Mouse (Mus musculus): ENCODE data around the gene Tppp. TPM values are rescaled to one million over a fixed set of nuclear protein-coding genes. Genes with fewer than 3 reads are reported as not detected.

Gene Tppp
- polyA plus RNA-seq, 1 experiment from 2014 or later = 3.4 TPM

DNA sequence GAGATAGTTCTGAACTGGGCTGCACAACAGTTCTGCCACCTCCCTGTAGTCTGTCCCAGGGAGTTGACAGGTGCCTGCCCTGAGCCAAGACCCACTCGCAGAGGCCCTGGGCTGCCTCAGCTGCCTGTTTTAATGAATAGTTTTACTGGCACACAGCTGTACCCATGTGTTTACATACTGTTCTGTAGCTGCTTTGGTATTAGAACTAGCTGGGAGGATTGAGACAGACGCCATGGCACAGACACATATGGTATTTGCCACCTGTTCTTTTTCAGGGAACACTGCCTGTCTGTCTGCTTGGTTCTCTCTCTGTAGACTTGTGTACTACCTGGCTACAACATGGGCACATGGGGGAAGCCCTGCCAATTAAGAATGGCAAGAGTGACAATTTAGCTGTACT is 25.5 kb downstream of the Tppp start:
- Histone ChIP-seq H3K27me3 (ENCODE audit: control insufficient read depth, insufficient read depth, low read length) (no peaks in the 10 kb centered on the region), H3K4me2 (no peak overlapping the region), H3K4me1 (ENCODE audit: control insufficient read depth, insufficient read depth, low read length) (no peaks in the 10 kb centered on the region), H3K36me3 (ENCODE audit: control insufficient read depth, insufficient read depth, low read length) (0 out of 2 replicates have a peak, but pooled peaks cover 2% of the 10 kb centered on the region), H3K9me3 (ENCODE audit: control insufficient read depth, low read length) (no peaks in the 10 kb centered on the region), H3K9ac (ENCODE audit: low read length) (no peak overlapping the region), H3K27ac (ENCODE audit: low read depth, low read length) (no peak overlapping the region), H3K4me3 (ENCODE audit: low read depth, low read length) (no peak overlapping the region)
- 90% methylated on average over 2 of the region's 2 CpGs for WGBS
- DNase-seq (ENCODE audit: low spot score, missing footprints) (no peak), ATAC-seq (ENCODE audit: low FRiP score) (no peak)

DNA sequence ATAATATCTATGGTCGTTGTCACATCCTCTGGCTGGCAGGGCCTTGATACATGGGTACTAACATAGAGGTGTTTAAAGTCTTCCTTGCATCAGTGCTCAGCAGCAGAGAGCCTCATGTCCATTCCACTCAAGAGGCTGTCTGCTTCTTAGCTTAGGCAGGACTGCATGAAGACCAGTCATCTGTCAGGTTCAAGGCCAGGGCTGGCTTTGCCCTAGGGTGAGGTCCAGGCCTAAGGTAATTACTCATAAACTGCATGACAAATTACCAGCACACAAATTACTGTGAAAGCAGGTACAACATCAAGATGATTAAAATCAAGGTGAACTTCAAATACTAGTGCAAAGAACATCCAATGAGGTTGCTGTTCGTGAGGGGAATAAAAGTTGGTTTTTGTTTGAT is 26.6 kb downstream of the Tppp start:
- ATAC-seq (ENCODE audit: low FRiP score) (no peak), DNase-seq (ENCODE audit: low spot score, missing footprints) (no peak)
- Histone ChIP-seq H3K27ac (ENCODE audit: low read depth, low read length) (no peak overlapping the region), H3K9me3 (ENCODE audit: control insufficient read depth, low read length) (no peaks in the 10 kb centered on the region), H3K4me1 (ENCODE audit: control insufficient read depth, insufficient read depth, low read length) (no peaks in the 10 kb centered on the region), H3K27me3 (ENCODE audit: control insufficient read depth, insufficient read depth, low read length) (no peaks in the 10 kb centered on the region), H3K36me3 (ENCODE audit: control insufficient read depth, insufficient read depth, low read length) (0 out of 2 replicates have a peak, but pooled peaks cover 5% of the 10 kb centered on the region), H3K4me2 (no peak overlapping the region), H3K4me3 (ENCODE audit: low read depth, low read length) (no peak overlapping the region), H3K9ac (ENCODE audit: low read length) (no peak overlapping the region)
- 83% methylated on average over 2 of the region's 2 CpGs for WGBS

DNA sequence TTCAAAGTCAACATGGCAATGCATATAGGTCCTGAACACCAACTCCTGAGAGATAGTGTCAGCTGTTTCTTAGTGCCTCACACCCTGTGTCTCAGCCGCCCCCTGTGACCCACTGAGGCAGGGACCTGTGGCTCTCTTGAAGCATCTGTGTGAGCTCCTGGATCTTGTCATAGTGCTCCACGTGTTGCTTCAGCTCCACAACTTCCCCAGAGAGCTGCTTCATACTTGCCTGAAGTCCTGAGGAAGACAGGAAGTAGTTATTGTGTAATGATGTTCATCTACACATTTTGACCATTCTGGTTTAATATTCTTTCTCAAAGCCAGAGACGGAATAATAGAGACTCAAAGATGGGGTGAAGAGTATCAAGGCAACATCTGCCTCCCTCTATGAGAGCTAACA is 30.7 kb downstream of the Tppp start:
- 90% methylated on average over 3 of the region's 3 CpGs for WGBS
- Histone ChIP-seq H3K36me3 (ENCODE audit: control insufficient read depth, insufficient read depth, low read length) (0 out of 2 replicates have a peak, but pooled peaks cover 5% of the 10 kb centered on the region), H3K4me2 (no peak overlapping the region)

DNA sequence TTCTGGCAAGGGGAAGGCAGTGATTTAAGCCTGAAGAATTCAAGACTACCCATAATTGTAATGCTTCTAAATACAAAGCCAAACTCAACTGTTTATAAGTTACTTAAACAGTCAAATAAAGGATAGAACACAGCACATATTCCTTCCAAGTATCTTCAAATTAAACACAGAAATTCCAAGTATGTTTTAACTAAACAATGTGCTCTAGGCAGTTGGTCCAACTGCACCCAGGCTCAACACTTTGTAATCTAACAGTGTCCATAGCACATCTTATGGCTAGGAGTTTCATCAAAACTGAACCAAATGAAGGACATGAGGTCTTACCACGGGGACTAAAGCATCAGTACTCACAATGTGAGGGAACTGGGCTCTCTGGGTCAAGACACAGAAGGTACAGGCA is 47.0 kb downstream of the Tppp start:
- Histone ChIP-seq H3K4me3 (ENCODE audit: low read depth, low read length) (no peak overlapping the region), H3K9me3 (ENCODE audit: control insufficient read depth, low read length) (no peaks in the 10 kb centered on the region), H3K9ac (ENCODE audit: low read length) (no peak overlapping the region), H3K36me3 (ENCODE audit: control insufficient read depth, insufficient read depth, low read length) (peaks cover 7% of the 10 kb centered on the region), H3K27ac (ENCODE audit: low read depth, low read length) (no peak overlapping the region), H3K4me1 (ENCODE audit: control insufficient read depth, insufficient read depth, low read length) (no peaks in the 10 kb centered on the region), H3K27me3 (ENCODE audit: control insufficient read depth, insufficient read depth, low read length) (no peaks in the 10 kb centered on the region), H3K4me2 (no peak overlapping the region)
- DNase-seq (ENCODE audit: low spot score, missing footprints) (no peak), ATAC-seq (ENCODE audit: low FRiP score) (no peak)
- 94% methylated on average over 1 of the region's 1 CpGs for WGBS

More for the DNA sequence above, 30.7 kb downstream of the Tppp start:
- ATAC-seq (ENCODE audit: low FRiP score) (no peak), DNase-seq (ENCODE audit: low spot score, missing footprints) (no peak)
- Histone ChIP-seq H3K4me3 (ENCODE audit: low read depth, low read length) (no peak overlapping the region), H3K4me1 (ENCODE audit: control insufficient read depth, insufficient read depth, low read length) (no peaks in the 10 kb centered on the region), H3K9me3 (ENCODE audit: control insufficient read depth, low read length) (no peaks in the 10 kb centered on the region), H3K9ac (ENCODE audit: low read length) (no peak overlapping the region), H3K27ac (ENCODE audit: low read depth, low read length) (no peak overlapping the region), H3K27me3 (ENCODE audit: control insufficient read depth, insufficient read depth, low read length) (no peaks in the 10 kb centered on the region)

DNA sequence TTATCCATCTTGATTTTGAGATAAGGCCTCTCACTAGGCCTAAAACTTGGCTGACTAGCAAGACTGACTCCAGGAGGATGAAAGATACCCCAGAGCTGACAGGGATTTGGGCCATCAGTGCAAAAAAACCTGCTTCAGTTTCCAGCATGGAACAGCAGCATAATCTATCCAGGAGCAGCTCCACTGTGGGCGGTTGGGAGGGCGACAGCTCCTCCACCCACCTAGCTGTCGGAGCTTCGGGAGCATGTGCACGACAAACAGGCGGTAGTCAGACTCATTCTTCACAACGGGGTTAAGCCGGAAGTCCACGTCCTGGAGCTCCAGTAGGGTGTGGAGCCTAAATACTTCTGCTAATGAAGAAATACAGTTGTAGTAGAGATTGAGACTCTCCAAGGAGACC is 48.9 kb downstream of the Tppp start:
- H3K4me3 ChIP-seq (ENCODE audit: low read depth, low read length) = no peak overlapping the region

DNA sequence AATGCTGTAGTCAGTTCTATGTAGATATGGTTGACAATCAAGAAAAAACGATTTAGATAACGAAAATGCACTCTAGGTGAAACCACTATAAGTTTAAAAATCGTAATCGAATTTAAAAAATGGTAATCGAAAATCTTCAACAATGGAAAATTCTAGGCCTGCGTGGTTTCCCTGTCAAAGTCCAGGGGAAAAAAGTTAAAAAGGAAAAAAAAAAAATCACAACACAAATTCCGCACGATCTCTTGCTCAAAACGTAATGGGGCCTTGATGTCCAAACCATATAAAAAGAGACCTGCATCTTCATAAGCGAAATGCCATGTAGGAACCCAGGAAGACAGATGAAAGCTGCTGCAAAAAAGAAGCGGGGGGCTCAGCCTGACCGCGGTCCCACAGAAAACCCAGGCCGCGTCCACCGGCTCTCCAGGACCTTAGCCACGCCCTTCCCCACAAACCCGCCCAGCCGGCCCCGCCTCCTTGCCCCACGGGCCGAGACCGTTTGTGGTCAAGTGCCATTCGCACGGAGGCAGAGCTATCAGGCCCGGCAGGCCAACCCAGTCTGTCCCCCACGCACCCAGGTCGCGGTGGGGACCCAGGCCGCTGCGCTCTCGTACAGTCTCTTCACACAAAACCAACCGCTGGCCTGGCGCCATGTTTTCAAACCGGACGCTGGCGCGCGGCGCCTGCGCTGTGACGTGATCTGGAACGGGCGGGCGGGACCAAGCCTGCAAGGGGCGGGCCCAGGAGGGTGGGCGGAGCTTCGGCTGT is 52.6 kb downstream of the Tppp start, which contains the start of gene Cep72:
Cep72 (minus strand) TSS at position 687 of the 765 bp plus-strand sequence.
- Histone ChIP-seq H3K4me2 (peak within 1 kb of the TSS; percentile 53), H3K27me3 (ENCODE audit: control insufficient read depth, insufficient read depth, low read length) (no peaks in the 10 kb centered on the region), H3K9ac (ENCODE audit: low read length) (peak within 1 kb of the TSS; percentile 88), H3K9me3 (ENCODE audit: control insufficient read depth, low read length) (no peaks in the 10 kb centered on the region), H3K27ac (ENCODE audit: low read depth, low read length) (peak within 1 kb of the TSS; percentile 61), H3K36me3 (ENCODE audit: control insufficient read depth, insufficient read depth, low read length) (peaks cover 3% of the 10 kb centered on the region; the same call in 1 of the 2 replicates), H3K4me3 (ENCODE audit: low read depth, low read length) (peak within 1 kb of the TSS; percentile 82), H3K4me1 (ENCODE audit: control insufficient read depth, insufficient read depth, low read length) (no peaks in the 10 kb centered on the region)
- DNase-seq (ENCODE audit: low spot score, missing footprints) (peak; percentile 99), ATAC-seq (ENCODE audit: low FRiP score) (peak; percentile 98)
- 5% methylated on average over 48 of the region's 48 CpGs for WGBS

More for the DNA sequence above, 48.9 kb downstream of the Tppp start:
- H3K9ac ChIP-seq (ENCODE audit: low read length) = no peak overlapping the region
- DNase-seq (ENCODE audit: low spot score, missing footprints) (no peak), ATAC-seq (ENCODE audit: low FRiP score) (no peak)
- H3K27me3 ChIP-seq (ENCODE audit: control insufficient read depth, insufficient read depth, low read length) = no peaks in the 10 kb centered on the region
- peaks cover 3% of the 10 kb centered on the region for H3K36me3 ChIP-seq (ENCODE audit: control insufficient read depth, insufficient read depth, low read length)
- WGBS = 93% methylated on average over 9 of the region's 9 CpGs
- no peaks in the 10 kb centered on the region for H3K4me1 ChIP-seq (ENCODE audit: control insufficient read depth, insufficient read depth, low read length)
- no peaks in the 10 kb centered on the region for H3K9me3 ChIP-seq (ENCODE audit: control insufficient read depth, low read length)
- no peak overlapping the region for H3K4me2 ChIP-seq
- no peak overlapping the region for H3K27ac ChIP-seq (ENCODE audit: low read depth, low read length)

DNA sequence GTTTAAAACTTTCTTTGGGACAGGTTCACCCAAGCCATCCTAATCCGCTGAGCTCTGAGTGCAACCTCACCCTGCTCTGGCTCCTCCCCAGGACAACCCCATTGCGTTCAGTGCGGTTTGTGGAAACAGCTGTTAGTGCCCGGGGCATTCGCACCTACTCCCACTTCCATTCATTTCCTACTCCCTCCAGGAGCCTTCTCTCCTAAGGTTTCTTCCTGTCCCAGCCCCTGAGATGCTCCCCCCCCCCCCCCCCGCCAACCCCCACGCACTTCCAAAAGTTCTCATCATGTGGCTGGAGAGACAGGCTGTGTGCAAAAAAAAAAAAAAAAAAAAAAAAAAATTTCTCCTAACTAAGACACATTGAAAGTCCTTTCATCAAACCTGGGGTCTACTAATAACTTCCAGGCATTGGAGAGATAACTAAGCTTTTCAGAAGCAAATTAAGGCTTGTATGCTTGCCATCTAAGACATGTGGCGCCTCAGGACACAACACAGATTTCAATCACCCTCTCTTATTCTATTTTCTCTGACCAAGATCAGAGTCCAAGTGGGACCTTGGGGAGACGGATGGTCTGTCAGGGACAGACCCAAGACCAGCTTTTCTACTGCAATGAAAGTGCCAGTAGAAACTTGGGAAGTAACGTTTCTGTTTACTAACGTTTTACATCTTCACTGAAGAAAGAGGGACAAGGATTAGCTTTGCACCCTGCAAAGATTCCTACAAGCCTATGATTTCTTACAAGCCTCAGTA is 53.3 kb downstream of the Tppp start:
- H3K4me3 ChIP-seq (ENCODE audit: low read depth, low read length) = peak overlapping the region; percentile 82
- WGBS = 31% methylated on average over 10 of the region's 11 CpGs
- H3K9ac ChIP-seq (ENCODE audit: low read length) = peak overlapping the region; percentile 88
- peak overlapping the region; percentile 53 for H3K4me2 ChIP-seq
- no peak for DNase-seq (ENCODE audit: low spot score, missing footprints)
- H3K27ac ChIP-seq (ENCODE audit: low read depth, low read length) = no peak overlapping the region
- H3K4me1 ChIP-seq (ENCODE audit: control insufficient read depth, insufficient read depth, low read length) = no peaks in the 10 kb centered on the region
- peaks cover 3% of the 10 kb centered on the region; the same call in 1 of the 2 replicates for H3K36me3 ChIP-seq (ENCODE audit: control insufficient read depth, insufficient read depth, low read length)
- no peaks in the 10 kb centered on the region for H3K27me3 ChIP-seq (ENCODE audit: control insufficient read depth, insufficient read depth, low read length)
- no peaks in the 10 kb centered on the region for H3K9me3 ChIP-seq (ENCODE audit: control insufficient read depth, low read length)
- ATAC-seq (ENCODE audit: low FRiP score) = no peak

DNA sequence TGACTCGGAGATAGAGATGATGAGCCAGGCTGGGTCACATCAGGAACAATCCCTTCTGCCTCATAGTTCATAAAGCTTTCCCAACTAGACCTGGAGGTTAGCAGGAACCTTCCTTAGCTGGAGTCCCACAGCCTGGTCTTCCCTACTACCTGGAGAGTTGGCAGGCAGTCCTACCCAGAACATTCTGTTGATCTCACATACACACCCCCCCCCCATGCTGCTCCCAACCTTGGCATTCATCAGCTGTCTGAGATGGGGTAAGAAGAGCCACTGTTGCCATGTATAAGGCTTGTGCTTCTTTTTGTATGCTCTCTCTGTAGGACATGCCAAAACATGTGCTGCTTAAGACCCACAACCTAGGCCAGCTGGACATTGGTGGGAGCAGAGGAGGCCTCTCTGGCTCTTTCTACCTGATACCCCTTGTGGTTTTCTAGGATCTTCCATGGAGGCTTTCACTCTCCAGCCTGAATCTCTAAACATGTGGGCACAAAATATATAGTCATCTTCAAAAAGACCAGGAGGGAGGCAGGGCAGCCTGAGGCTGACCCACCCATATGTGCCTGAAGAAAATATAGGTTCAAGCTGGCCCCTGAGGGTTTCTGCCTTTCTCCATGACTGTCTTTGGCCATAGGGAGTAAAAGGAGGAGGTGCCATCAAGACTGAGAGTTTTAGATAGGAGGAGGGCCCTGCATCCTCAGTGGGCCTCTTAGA is 54.3 kb downstream of the Tppp start:
- ATAC-seq (ENCODE audit: low FRiP score) (no peak), DNase-seq (ENCODE audit: low spot score, missing footprints) (no peak)
- Histone ChIP-seq H3K27me3 (ENCODE audit: control insufficient read depth, insufficient read depth, low read length) (no peaks in the 10 kb centered on the region), H3K4me1 (ENCODE audit: control insufficient read depth, insufficient read depth, low read length) (no peaks in the 10 kb centered on the region), H3K27ac (ENCODE audit: low read depth, low read length) (no peak overlapping the region), H3K9me3 (ENCODE audit: control insufficient read depth, low read length) (no peaks in the 10 kb centered on the region), H3K9ac (ENCODE audit: low read length) (no peak overlapping the region), H3K4me2 (no peak overlapping the region), H3K4me3 (ENCODE audit: low read depth, low read length) (no peak overlapping the region), H3K36me3 (ENCODE audit: control insufficient read depth, insufficient read depth, low read length) (no peaks in the 10 kb centered on the region)
- 79% methylated on average over 1 of the region's 1 CpGs for WGBS

Data from midbrain, embryonic 11.5 days (tissue).